Comparison of ENCODE assay signal across 12 mouse cellular contexts in genomic region chr1:38241801-38242200, GRCm38 (mm10).
DNase-seq lines count a peak whose midpoint lies in the region; ATAC-seq and TF ChIP-seq lines count a peak whose summit lies in the region.
"Had no signal": no experiment of that assay in that cellular context is flagged by ENCODE, and none has a peak within 500 bp of the region (broad histone marks: within the 10 kb centered on the region; RNA-seq: fewer than 3 reads in every experiment).

No protein-coding gene starts in this region.

- DNase-seq in gastrocnemius, adult 8-10 months (ENCODE audit: low spot score in 2 of 2): peak; percentile 78 to 92
- DNase-seq in thymus, postnatal 14 days: no peak
- DNase-seq in thymus, postnatal 10 days (ENCODE audit: low spot score in 2 of 2): no peak
- DNase-seq in thymus, postnatal 36 days: no peak
- DNase-seq: layer of hippocampus, adult 9-11 months had no signal

- H3K27ac ChIP-seq in intestine, embryonic 15.5 days: no peak overlapping the region
- H3K27ac ChIP-seq in intestine, postnatal 0 days (ENCODE audit: low read depth, low read length): no peak overlapping the region
- 0 out of 2 replicates have a peak overlapping the region, but pooled peaks have one; percentile 13 for H3K27ac ChIP-seq in intestine, embryonic 16.5 days (ENCODE audit: low read length)
- H3K27ac ChIP-seq in liver, embryonic 15.5 days (replicated peaks): peak overlapping the region; percentile 39; the same call in 1 of the 2 replicates

- no peaks in the 10 kb centered on the region for H3K36me3 ChIP-seq in intestine, embryonic 15.5 days
- no peaks in the 10 kb centered on the region; the same call in 1 of the 2 replicates for H3K36me3 ChIP-seq in intestine, postnatal 0 days (ENCODE audit: control insufficient read depth, insufficient read depth)
- no peaks in the 10 kb centered on the region for H3K36me3 ChIP-seq in intestine, embryonic 16.5 days (ENCODE audit: control insufficient read depth, insufficient read depth, low read length)
- H3K36me3 ChIP-seq in liver, embryonic 15.5 days (replicated peaks): no peaks in the 10 kb centered on the region

- WGBS in intestine, embryonic 15.5 days: 54% methylated on average over 4 of the region's 4 CpGs
- whole genome bisulfite sequencing in intestine, postnatal 0 days: 67% methylated on average over 4 of the region's 4 CpGs
- WGBS in intestine, embryonic 16.5 days: 55% methylated on average over 4 of the region's 4 CpGs
- 62% methylated on average over 4 of the region's 4 CpGs for WGBS in liver, embryonic 15.5 days (ENCODE audit: insufficient replicate concordance)

- no peak overlapping the region for H3K9ac ChIP-seq in intestine, embryonic 15.5 days
- H3K9ac ChIP-seq in intestine, postnatal 0 days (ENCODE audit: low read depth, low read length): no peak overlapping the region
- H3K9ac ChIP-seq in intestine, embryonic 16.5 days (ENCODE audit: low read depth, low read length): no peak overlapping the region; the same call in 1 of the 2 replicates
- no peak overlapping the region for H3K9ac ChIP-seq in liver, embryonic 15.5 days

- H3K4me2 ChIP-seq in intestine, embryonic 15.5 days (replicated peaks): no peak overlapping the region
- H3K4me2 ChIP-seq in intestine, postnatal 0 days (replicated peaks; ENCODE audit: low read depth): no peak overlapping the region
- H3K4me2 ChIP-seq in intestine, embryonic 16.5 days (ENCODE audit: low read depth, low read length): no peak overlapping the region
- no peak overlapping the region for H3K4me2 ChIP-seq in liver, embryonic 15.5 days

- ATAC-seq in intestine, embryonic 15.5 days: peak; percentile 9
- no peak for ATAC-seq in intestine, postnatal 0 days
- ATAC-seq in intestine, embryonic 16.5 days: peak; percentile 15; the same call in 1 of the 2 replicates
- peak; percentile 11; the same call in 1 of the 2 replicates for ATAC-seq in liver, embryonic 15.5 days (ENCODE audit: insufficient read depth)
- ATAC-seq: CD4-positive, CD25-positive, alpha-beta regulatory T cell, adult 4 months; forebrain, embryonic 16.5 days had no signal

- no peaks in the 10 kb centered on the region for H3K9me3 ChIP-seq in intestine, embryonic 15.5 days
- H3K9me3 ChIP-seq in intestine, postnatal 0 days (ENCODE audit: control insufficient read depth): no peaks in the 10 kb centered on the region
- H3K9me3 ChIP-seq in intestine, embryonic 16.5 days (ENCODE audit: control insufficient read depth, low read length): no peaks in the 10 kb centered on the region
- H3K9me3 ChIP-seq in liver, embryonic 15.5 days (replicated peaks): no peaks in the 10 kb centered on the region
- H3K9me3 ChIP-seq: megakaryocyte, embryonic 14.5 days had no signal

- TF ChIP-seq CTCF in intestine, postnatal 0 days (IDR thresholded peaks at IDR 0.05; ENCODE audit: low read depth): no peak

- peaks cover 7% of the 10 kb centered on the region for H3K4me1 ChIP-seq in intestine, embryonic 15.5 days (replicated peaks)
- no peaks in the 10 kb centered on the region; the same call in 1 of the 2 replicates for H3K4me1 ChIP-seq in intestine, postnatal 0 days (replicated peaks; ENCODE audit: control insufficient read depth, insufficient read depth, low read length)
- peaks cover 16% of the 10 kb centered on the region for H3K4me1 ChIP-seq in intestine, embryonic 16.5 days (ENCODE audit: control insufficient read depth, insufficient read depth, low read length)
- 0 out of 2 replicates have a peak, but pooled peaks cover 8% of the 10 kb centered on the region for H3K4me1 ChIP-seq in liver, embryonic 15.5 days (replicated peaks)

- no peaks in the 10 kb centered on the region for H3K27me3 ChIP-seq in intestine, embryonic 15.5 days (replicated peaks)
- H3K27me3 ChIP-seq in intestine, postnatal 0 days (replicated peaks; ENCODE audit: control insufficient read depth, insufficient read depth, low read length): no peaks in the 10 kb centered on the region
- no peaks in the 10 kb centered on the region for H3K27me3 ChIP-seq in intestine, embryonic 16.5 days (replicated peaks; ENCODE audit: control insufficient read depth, insufficient read depth, low read length)
- H3K27me3 ChIP-seq in liver, embryonic 15.5 days: no peaks in the 10 kb centered on the region

- no peak overlapping the region for H3K4me3 ChIP-seq in intestine, embryonic 15.5 days (replicated peaks)
- no peak overlapping the region for H3K4me3 ChIP-seq in intestine, postnatal 0 days (ENCODE audit: low read depth, low read length)
- H3K4me3 ChIP-seq in intestine, embryonic 16.5 days (ENCODE audit: low read length): no peak overlapping the region
- no peak overlapping the region for H3K4me3 ChIP-seq in liver, embryonic 15.5 days (replicated peaks)
- H3K4me3 ChIP-seq: megakaryocyte, embryonic 14.5 days had no signal

Comparison
In these comparisons a context has a peak if more than half of its experiments do, and no peak if none do; other contexts are left out.
1. H3K27ac ChIP-seq: peak in intestine, embryonic 16.5 days (single experiment) and liver, embryonic 15.5 days (single experiment); none in intestine, embryonic 15.5 days (single experiment) and intestine, postnatal 0 days (single experiment).
2. DNase-seq: peak in gastrocnemius, adult 8-10 months (2 of 2); none in thymus, postnatal 14 days (single experiment), thymus, postnatal 10 days (0 of 2) and thymus, postnatal 36 days (0 of 2).